Mouse (Mus musculus): ENCODE results near the gene Abcc6. TPM values are rescaled to one million over a fixed set of nuclear protein-coding genes. Genes with fewer than 3 reads are reported as not detected.
"Not testable (repeated sequence)": the region's sequence is repeated elsewhere in the genome, so short reads cannot be mapped to it uniquely, and the experiment has no call there.

Gene Abcc6
- polyA plus RNA-seq, 1 experiment from 2014 or later = 0.59 TPM

GRCm38 (mm10) chr7:45973271-45973687 is 56.8 kb downstream of the Abcc6 start:
- H3K36me3 ChIP-seq (replicated peaks) = no peaks in the 10 kb centered on the region
- no peak overlapping the region for H3K4me2 ChIP-seq
- no peaks in the 10 kb centered on the region for H3K27me3 ChIP-seq (replicated peaks)
- no peaks in the 10 kb centered on the region for H3K4me1 ChIP-seq
- no peak overlapping the region for H3K9ac ChIP-seq
- peak; percentile 96 for ATAC-seq (replicated peaks)
- no peaks in the 10 kb centered on the region for H3K9me3 ChIP-seq
- peak overlapping the region; percentile 59 for H3K27ac ChIP-seq
- 62% methylated on average over 6 of the region's 6 CpGs for WGBS
- no peak overlapping the region for H3K4me3 ChIP-seq

DNA sequence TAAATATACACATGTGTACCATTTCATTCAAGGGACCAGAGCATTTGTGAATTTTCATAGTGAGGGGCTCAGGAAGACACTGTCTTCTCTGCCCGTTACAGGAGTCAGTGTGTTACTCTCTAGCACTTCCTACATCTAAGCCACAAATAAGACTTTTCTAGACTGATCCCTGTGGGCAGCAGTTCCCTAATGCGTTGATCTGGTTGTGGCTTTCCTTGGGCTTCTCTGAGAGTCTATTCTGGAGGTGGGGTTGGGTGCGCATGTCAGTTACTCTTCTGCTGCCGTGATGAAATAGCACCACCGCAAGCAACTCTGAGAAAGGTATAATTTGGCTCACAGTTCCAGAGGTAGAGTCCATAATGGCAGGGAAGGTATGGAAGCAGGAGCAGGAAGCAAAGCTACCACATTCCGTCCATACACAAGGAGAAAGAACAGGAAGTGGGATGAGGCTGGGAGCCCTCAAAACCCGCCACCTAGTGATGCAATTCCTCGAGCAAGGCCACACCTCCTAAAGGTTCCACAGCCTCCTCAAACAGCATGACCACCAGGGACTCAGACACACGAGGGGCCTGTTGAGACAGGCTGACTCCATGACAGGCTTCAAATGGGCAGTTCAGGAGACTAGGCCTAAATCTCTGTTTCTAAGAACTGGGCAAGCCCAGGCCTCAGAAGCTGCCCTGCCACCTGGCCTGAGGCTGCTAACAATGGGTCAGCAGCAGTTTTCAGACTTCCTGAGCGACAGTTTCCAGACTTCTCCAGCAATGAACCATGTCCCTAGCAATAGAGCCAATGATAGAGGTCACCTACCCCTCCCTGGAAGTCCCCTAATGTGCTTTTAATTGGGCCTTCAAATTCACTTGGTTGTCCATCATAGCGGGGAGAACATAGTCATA is 58.0 kb downstream of the Abcc6 start:
- WGBS = 83% methylated on average over 11 of the region's 11 CpGs
- Histone ChIP-seq H3K9me3 (no peaks in the 10 kb centered on the region), H3K36me3 (replicated peaks) (no peaks in the 10 kb centered on the region), H3K4me2 (no peak overlapping the region), H3K4me1 (no peaks in the 10 kb centered on the region), H3K27me3 (replicated peaks) (no peaks in the 10 kb centered on the region), H3K27ac (no peak overlapping the region), H3K9ac (no peak overlapping the region), H3K4me3 (no peak overlapping the region)
- ATAC-seq (replicated peaks) = no peak

- no peak overlapping the region for H3K27ac ChIP-seq
- no peaks in the 10 kb centered on the region for H3K27me3 ChIP-seq (replicated peaks)
- no peak overlapping the region for H3K9ac ChIP-seq
- H3K4me3 ChIP-seq = no peak overlapping the region
- H3K4me1 ChIP-seq = no peaks in the 10 kb centered on the region
- H3K4me2 ChIP-seq = no peak overlapping the region
- ATAC-seq (replicated peaks) = no peak
- WGBS = 64% methylated on average over 4 of the region's 4 CpGs
- no peaks in the 10 kb centered on the region for H3K36me3 ChIP-seq (replicated peaks)
- H3K9me3 ChIP-seq = no peaks in the 10 kb centered on the region
Measured at GRCm38 (mm10) chr7:45956611-45957010, 73.5 kb downstream of the Abcc6 start.

DNA sequence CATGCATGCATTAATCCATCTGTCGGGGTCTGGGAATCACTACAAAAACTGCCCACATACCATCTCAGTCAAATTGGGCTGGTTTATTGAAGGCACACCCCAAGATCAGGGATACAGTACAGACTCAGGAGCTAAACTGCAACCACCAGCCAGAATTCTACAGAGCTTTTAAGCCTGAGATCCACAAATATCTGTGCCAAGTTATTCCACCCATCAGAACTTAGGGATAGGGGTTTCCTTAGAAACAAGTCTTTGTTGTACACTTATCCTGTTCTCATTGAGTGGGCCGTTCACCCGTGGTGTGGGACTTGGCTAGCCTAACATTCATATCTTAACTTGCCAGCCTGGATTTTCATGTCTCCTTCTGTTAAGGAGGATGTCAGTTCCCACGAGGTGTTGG is 81.0 kb downstream of the Abcc6 start:
- no peaks in the 10 kb centered on the region for H3K27me3 ChIP-seq (replicated peaks)
- ATAC-seq (replicated peaks) = no peak
- 78% methylated on average over 4 of the region's 4 CpGs for WGBS
- no peak overlapping the region for H3K9ac ChIP-seq
- no peak overlapping the region for H3K4me3 ChIP-seq
- H3K9me3 ChIP-seq = no peaks in the 10 kb centered on the region
- no peak overlapping the region for H3K27ac ChIP-seq
- no peaks in the 10 kb centered on the region for H3K36me3 ChIP-seq (replicated peaks)
- H3K4me2 ChIP-seq = no peak overlapping the region
- H3K4me1 ChIP-seq = no peaks in the 10 kb centered on the region

DNA sequence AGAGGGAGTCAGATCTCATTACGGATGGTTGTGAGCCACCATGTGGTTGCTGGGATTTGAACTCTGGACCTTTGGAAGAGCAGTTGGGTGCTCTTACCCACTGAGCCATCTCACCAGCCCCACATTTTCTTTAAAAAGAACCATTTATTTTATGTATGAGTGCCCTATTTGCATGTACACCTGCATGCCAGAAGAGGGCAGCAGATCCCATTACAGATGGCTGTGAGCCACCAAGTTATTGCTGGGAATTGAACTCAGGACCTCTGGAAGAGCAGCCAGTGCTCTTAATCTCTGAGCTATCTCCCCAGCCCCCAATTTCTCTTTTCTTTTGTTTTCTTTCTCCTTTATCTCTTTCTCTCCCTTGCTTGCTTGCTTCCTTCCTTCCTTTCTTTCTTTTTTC is 86.8 kb downstream of the Abcc6 start:
- H3K4me3 ChIP-seq; H3K27me3 ChIP-seq (replicated peaks); H3K9me3 ChIP-seq; ATAC-seq (replicated peaks); H3K36me3 ChIP-seq (replicated peaks); H3K4me2 ChIP-seq; H3K9ac ChIP-seq; H3K4me1 ChIP-seq; H3K27ac ChIP-seq: not testable (repeated sequence)
- WGBS = 74% methylated on average over 1 of the region's 1 CpGs

DNA sequence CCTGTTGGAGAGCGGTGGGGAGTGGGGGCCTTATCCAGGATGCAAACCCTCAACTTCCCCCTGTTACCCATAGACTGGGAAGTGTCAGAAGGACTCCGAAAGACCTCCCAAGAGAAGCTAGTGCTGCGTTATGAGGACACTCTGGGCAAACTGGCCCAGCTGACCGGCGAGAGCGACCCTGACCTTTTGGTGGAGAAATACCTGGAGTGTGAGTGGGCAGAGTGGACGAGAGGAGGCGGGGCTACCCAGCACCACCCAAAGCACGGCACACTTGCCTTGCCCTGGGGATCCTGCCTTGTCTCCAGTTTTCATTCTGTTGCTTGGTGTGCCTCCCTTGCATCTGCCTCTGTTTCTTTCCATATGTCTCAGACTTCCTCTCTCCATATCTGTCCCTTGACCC is 88.1 kb downstream of the Abcc6 start:
- no peak overlapping the region for H3K27ac ChIP-seq
- ATAC-seq (replicated peaks) = no peak
- no peaks in the 10 kb centered on the region for H3K36me3 ChIP-seq (replicated peaks)
- no peak overlapping the region for H3K9ac ChIP-seq
- no peaks in the 10 kb centered on the region for H3K9me3 ChIP-seq
- H3K4me3 ChIP-seq = no peak overlapping the region
- 86% methylated on average over 9 of the region's 9 CpGs for WGBS
- H3K4me1 ChIP-seq = no peaks in the 10 kb centered on the region
- no peak overlapping the region for H3K4me2 ChIP-seq
- no peaks in the 10 kb centered on the region for H3K27me3 ChIP-seq (replicated peaks)

DNA sequence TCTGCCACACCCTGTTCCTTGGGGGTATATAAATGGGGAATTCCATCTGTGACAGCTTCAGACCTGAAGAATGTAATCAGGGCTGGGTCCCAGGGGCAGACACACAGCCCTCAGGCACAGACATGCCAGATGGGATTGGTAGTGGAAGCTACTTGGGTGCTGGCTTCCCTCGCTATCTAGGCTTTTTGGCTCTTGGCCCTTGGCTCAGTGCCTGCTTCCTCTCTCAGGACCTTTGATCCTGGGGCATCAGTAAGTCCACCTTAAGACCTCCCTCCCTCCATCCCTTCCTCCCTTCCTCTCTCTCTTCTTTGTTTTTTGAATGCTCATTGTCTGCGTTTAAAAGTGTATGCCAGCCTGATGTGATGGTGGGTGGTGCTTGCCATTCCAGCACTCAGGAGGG is 90.3 kb downstream of the Abcc6 start:
- no peak overlapping the region for H3K4me2 ChIP-seq
- no peaks in the 10 kb centered on the region for H3K9me3 ChIP-seq
- H3K4me1 ChIP-seq = no peaks in the 10 kb centered on the region
- no peaks in the 10 kb centered on the region for H3K27me3 ChIP-seq (replicated peaks)
- no peaks in the 10 kb centered on the region for H3K36me3 ChIP-seq (replicated peaks)
- 45% methylated on average over 2 of the region's 2 CpGs for WGBS
- H3K4me3 ChIP-seq = no peak overlapping the region
- no peak for ATAC-seq (replicated peaks)
- no peak overlapping the region for H3K9ac ChIP-seq
- no peak overlapping the region for H3K27ac ChIP-seq

GRCm38 (mm10) chr7:45935114-45935513 is 95.0 kb downstream of the Abcc6 start:
- Histone ChIP-seq H3K4me2 (no peak overlapping the region), H3K36me3 (replicated peaks) (no peaks in the 10 kb centered on the region), H3K4me1 (no peaks in the 10 kb centered on the region), H3K9me3 (no peaks in the 10 kb centered on the region), H3K9ac (no peak overlapping the region), H3K27ac (no peak overlapping the region), H3K4me3 (no peak overlapping the region), H3K27me3 (replicated peaks) (no peaks in the 10 kb centered on the region)
- no peak for ATAC-seq (replicated peaks)
- 24% methylated on average over 7 of the region's 7 CpGs for WGBS

- H3K36me3 ChIP-seq (replicated peaks); H3K9me3 ChIP-seq; H3K4me3 ChIP-seq; H3K4me2 ChIP-seq; H3K27me3 ChIP-seq (replicated peaks); H3K9ac ChIP-seq; H3K4me1 ChIP-seq; H3K27ac ChIP-seq; ATAC-seq (replicated peaks): not testable (repeated sequence)
- 92% methylated on average over 12 of the region's 12 CpGs for WGBS
Measured at GRCm38 (mm10) chr7:45933766-45934165, 96.3 kb downstream of the Abcc6 start.

GRCm38 (mm10) chr7:45929688-45930087 is 100.4 kb downstream of the Abcc6 start:
- no peak overlapping the region for H3K4me3 ChIP-seq

DNA sequence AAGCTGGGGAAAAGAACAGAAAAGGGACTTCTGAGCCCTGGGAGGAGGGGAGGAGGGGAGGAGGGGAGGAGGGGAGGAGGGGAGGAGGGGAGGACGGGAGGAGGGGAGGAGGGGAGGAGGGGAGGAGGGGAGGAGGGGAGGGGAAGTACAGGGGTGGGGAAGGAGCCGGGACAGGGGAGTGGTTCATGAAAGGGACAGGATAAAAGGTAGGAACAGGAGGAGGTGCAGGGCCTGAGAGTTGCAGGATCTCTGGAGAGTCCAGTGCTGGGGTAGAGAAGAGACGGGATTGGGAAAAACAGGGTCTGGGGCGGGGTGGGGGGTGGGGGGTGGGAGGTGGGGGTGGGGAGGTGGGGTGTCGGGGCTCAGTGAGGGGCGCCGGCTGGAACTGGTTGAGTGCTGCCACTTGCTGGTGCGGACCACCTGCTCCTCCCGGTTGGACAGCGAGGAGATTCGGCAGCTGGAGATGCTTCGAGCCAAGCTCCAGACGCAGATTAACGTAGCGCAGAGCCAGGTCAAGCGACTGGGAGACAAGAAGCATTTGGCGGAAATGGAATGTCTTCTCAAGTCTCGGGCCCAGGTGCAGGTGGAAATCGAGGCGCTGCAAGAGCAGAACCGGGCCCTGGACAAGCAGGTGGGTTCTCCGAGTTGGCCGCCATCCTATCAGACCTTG is 101.3 kb downstream of the Abcc6 start:
- WGBS = 14% methylated on average over 18 of the region's 23 CpGs
- no peak overlapping the region for H3K9ac ChIP-seq
- H3K36me3 ChIP-seq (replicated peaks) = no peaks in the 10 kb centered on the region
- no peak for ATAC-seq (replicated peaks)
- H3K4me2 ChIP-seq = peak overlapping the region; percentile 35
- no peaks in the 10 kb centered on the region for H3K9me3 ChIP-seq
- no peak overlapping the region for H3K27ac ChIP-seq
- H3K4me1 ChIP-seq = peaks cover 7% of the 10 kb centered on the region; the same call in 1 of the 2 replicates
- peaks cover 8% of the 10 kb centered on the region; the same call in 1 of the 2 replicates for H3K27me3 ChIP-seq (replicated peaks)
- no peak overlapping the region for H3K4me3 ChIP-seq

More at GRCm38 (mm10) chr7:45929688-45930087, 100.4 kb downstream of the Abcc6 start:
- Histone ChIP-seq H3K27ac (no peak overlapping the region), H3K4me2 (no peak overlapping the region), H3K9me3 (no peaks in the 10 kb centered on the region), H3K9ac (no peak overlapping the region), H3K36me3 (replicated peaks) (no peaks in the 10 kb centered on the region), H3K4me1 (no peaks in the 10 kb centered on the region), H3K27me3 (replicated peaks) (peaks cover 8% of the 10 kb centered on the region; the same call in 1 of the 2 replicates)
- no peak for ATAC-seq (replicated peaks)
- WGBS = 96% methylated on average over 1 of the region's 1 CpGs

DNA sequence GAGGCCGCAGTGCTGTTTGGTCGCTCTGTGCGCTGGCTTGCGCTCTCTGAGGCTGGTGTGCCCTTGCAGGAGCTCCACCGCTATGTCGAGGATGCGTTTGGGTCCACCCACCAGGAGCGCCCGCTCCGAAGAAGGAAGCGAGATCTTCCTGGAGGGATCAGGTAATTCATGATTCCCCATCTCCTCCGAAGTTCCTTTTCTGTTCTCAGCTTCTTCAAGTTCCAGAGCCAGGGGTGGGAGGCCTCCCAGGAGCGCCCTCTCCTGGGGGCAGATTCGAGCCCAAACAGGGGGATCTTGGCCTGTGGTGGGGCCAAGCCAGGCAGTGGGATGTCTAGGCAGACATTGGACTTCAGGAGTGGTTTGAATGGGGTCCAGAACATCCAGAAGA is 105.7 kb downstream of the Abcc6 start:
- peaks cover 8% of the 10 kb centered on the region; the same call in 1 of the 2 replicates for H3K27me3 ChIP-seq (replicated peaks)
- WGBS = 14% methylated on average over 14 of the region's 14 CpGs
- no peak overlapping the region for H3K9ac ChIP-seq

More for the DNA sequence above, 105.7 kb downstream of the Abcc6 start:
- Histone ChIP-seq H3K27ac (no peak overlapping the region), H3K4me1 (peaks cover 15% of the 10 kb centered on the region), H3K4me3 (peak overlapping the region; percentile 49), H3K36me3 (replicated peaks) (no peaks in the 10 kb centered on the region), H3K4me2 (peak overlapping the region; percentile 83), H3K9me3 (no peaks in the 10 kb centered on the region)
- ATAC-seq (replicated peaks) = no peak

Data from midbrain, embryonic 15.5 days (tissue).